Mouse (Mus musculus): ENCODE measurements around the gene Frs3. TPM values are rescaled to one million over a fixed set of nuclear protein-coding genes. Genes with fewer than 3 reads are reported as not detected.

Frs3 gene
- total RNA-seq (2023): under 1 TPM in 1 of 2 experiments, not detected in 1; 0.26 TPM

DNA sequence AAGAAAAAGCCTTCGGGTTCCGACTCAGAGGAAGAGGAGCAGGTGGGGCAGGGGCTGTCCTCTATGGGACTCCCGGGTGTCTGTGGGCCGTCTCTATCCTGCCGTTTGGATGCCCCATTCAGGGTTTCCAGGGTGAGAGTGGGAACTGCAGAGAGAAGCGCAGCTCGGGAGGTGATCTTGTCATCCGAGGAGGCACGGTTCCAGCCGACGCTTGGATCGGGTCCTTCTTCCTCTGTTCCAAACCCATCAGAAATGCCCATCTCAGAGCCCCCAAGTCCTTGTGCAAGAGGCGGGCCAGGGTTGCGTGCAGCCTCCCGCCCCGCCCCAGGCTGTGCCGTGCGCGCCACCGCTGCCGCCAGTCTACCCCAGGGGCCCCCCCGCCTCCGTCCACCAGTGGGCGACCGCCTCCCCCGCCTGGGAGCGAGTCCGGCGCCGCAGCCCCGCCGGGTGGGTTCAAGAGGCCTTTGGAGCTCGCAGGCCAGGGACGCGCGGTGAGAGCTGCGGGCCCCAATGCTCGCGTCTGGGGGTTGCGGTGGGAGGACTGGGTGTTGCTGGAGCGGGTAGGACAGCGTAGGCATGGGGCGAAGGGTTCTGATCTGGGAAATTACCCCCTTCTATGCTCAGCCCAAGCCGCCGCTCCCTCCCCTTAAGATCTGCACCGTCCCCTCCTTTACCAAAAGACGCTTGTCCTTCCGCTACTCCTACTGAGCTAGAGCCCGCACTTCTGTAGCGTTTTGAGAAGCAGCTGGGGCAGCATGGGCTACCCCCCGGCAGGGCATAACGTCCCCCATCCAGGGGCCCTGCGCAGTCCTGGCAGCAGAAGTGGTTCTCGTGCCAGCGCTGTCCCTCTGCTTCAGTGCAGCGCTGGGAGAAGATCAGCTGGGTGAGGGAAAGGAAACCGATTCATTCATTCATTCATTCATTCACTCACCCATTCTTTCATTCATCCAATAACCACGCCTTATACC, at the start of gene Frs3:
TSS of gene Frs3 (plus strand) at position 423 of the 968 bp plus-strand sequence.

DNA sequence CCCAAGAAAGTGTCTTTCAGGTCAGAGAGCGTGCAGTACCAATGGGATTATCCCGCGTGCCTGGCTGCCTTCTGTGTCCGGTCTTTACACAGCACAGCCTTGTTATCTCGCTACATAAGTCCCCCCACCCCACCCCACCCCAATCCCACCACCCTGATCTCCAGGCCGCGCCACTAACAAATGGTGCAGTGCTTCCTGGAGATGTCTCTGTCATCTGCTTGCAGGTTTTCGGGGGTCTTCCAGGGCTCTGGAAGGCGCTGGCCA, 554 bp upstream of the Frs3 start, which contains the start of gene Tomm6:
TSS of gene Tomm6 (minus strand) at position 43 of the 264 bp plus-strand sequence.

DNA sequence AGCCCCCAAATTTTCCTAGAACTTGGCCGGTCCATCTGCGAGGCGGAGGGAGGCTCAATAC, 5.4 kb downstream of the Frs3 start, which contains the start of gene Gm21981:
TSS of gene Gm21981 (minus strand) at position 14 of the 61 bp plus-strand sequence.

DNA sequence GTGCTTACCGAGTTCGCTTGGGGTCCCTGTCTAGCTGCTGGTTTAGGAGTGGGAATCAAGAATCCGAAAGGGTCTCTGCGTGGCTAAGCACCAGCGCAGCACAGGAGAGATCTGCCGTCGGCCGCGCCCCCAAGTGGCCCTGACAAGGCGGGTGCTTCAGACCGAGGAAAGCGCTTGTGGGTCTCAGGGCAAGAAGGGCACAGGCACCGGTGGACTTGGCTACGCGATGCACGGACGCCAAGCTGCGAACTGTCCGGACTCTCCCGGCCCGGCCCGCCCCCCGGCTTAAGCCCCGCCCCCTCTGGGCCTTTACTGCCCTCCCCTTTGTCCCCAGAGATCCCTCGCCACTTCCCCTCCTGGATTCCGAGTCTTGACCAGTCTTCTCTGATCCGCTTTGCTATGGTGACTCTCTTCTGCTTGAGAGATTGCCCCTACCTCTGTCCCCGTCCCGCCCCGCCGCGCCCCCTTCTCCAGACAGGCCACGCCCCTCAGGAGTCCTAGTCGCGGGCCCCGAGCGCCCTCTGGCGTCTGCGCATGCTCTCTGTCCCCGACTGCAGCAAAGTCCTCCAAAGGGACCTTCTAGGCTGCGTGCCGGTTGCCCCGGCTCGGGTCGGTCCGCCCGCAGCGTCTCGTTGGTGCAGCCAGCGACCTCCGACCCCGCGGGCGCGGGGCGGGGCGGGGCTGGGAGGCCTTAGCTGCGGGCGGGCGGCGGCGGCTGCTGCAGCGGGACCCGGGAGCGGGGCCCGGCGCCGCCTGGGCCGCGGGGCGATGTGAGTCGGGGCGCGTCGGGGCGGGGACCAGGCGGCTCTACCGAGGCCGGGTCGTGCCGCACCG, 5.9 kb downstream of the Frs3 start, which contains the start of gene Prickle4:
TSS of gene Prickle4 (minus strand) at position 234 of the 834 bp plus-strand sequence.

DNA sequence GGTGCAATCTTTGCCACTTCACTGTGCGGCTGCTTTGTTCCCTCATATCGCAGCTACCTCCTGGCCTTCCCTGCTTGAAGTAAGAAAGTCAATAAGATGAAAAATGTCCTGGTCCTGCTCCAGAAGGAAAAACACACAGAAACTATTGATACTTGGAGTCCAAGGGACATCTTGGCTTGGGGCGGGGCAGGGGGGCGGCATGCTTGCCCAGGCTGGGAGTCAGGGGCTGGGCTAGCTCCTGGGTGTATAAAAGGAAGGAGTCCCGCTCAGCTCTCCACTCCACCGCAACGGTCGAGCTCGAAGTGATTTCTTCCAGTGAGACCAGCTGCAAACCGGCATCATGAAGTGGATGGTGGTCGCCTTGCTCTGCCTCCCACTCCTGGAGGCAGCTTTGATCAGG, 37.7 kb downstream of the Frs3 start, which contains the start of gene Pgc:
TSS of gene Pgc (plus strand) at position 277 of the 400 bp plus-strand sequence.

DNA sequence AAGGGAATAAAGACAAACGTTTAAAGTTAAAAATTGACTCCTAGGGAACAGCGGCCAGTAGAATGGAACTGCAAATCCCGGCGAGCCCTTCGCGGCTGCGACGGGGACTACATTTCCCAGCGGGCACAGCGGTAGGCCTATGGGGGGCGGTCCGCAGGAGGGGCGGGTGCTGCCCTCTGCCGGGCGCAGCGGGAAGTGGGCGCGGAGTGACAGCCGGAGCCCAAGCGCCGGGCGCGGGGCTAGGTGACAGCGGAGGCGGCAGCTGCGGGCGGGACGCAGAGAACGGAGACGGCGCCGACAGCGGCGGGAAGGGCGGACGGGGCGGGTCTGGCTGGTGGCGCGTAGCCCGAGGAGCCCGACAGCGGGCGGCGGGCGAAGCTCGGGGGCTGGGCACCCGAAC, 48.0 kb downstream of the Frs3 start, which contains the start of gene Tfeb:
TSS of gene Tfeb (plus strand) at position 175 of the 400 bp plus-strand sequence.

Other genes with a start within 250 kb of the Frs3 start
- 10 to 100 TPM; 30.3 to 33.3 TPM for gene Taf8, start 186.7 kb upstream of the Frs3 start, total RNA-seq (2023)
- 100 to 1,000 TPM; 497 to 529 TPM for gene Ccnd3, start 184.0 kb upstream of the Frs3 start, total RNA-seq (2023)
- gene Bysl, start 77.5 kb upstream of the Frs3 start, total RNA-seq (2023): 1 to 10 TPM; 9.1 to 9.2 TPM
- 10 to 100 TPM; 47.2 to 62.3 TPM for gene Med20, start 77.4 kb upstream of the Frs3 start, total RNA-seq (2023)
- 1 to 10 TPM; 3.9 to 6.0 TPM for gene Gm20517, start 77.4 kb upstream of the Frs3 start, total RNA-seq (2023)
- gene Usp49, start 58.3 kb upstream of the Frs3 start, total RNA-seq (2023): 1 to 10 TPM; 7.2 to 7.6 TPM
- 100 to 1,000 TPM; 141 to 148 TPM for gene Tomm6, start 644 bp upstream of the Frs3 start, total RNA-seq (2023)
- gene Gm21981, start 5.4 kb downstream of the Frs3 start, total RNA-seq (2023): under 1 TPM in 1 of 2 experiments, not detected in 1; 0.22 TPM
- gene Prickle4, start 5.7 kb downstream of the Frs3 start, total RNA-seq (2023): not detected
- not detected for gene Pgc, start 37.8 kb downstream of the Frs3 start, total RNA-seq (2023)
- gene Tfeb, start 48.0 kb downstream of the Frs3 start, total RNA-seq (2023): 10 to 100 TPM; 85.4 to 97.3 TPM
- under 1 TPM in 1 of 2 experiments, not detected in 1; 0.64 TPM for gene Mdfi, start 145.7 kb downstream of the Frs3 start, total RNA-seq (2023)
- gene Foxp4, start 235.6 kb downstream of the Frs3 start, total RNA-seq (2023): 10 to 100 TPM; 10.3 to 10.6 TPM

All from neutrophil, adult 83 days (primary cell).